Mouse (Mus musculus): ENCODE data around the gene S100g.

GRCm38 (mm10) chrX:162967456-162967855 lies 3.1 kb upstream of the S100g start:
- TF ChIP-seq CTCF (IDR thresholded peaks at IDR 0.05; ENCODE audit: borderline replicate concordance, control insufficient read depth, extremely low read depth, insufficient read depth, low read length, poor library complexity) (no peak), POLR2A (IDR thresholded peaks at IDR 0.05; ENCODE audit: control insufficient read depth, extremely low read depth, insufficient read depth, low read length, poor library complexity) (no peak)
